ENCODE assay signal across 8 mouse cellular contexts in the genomic region with DNA sequence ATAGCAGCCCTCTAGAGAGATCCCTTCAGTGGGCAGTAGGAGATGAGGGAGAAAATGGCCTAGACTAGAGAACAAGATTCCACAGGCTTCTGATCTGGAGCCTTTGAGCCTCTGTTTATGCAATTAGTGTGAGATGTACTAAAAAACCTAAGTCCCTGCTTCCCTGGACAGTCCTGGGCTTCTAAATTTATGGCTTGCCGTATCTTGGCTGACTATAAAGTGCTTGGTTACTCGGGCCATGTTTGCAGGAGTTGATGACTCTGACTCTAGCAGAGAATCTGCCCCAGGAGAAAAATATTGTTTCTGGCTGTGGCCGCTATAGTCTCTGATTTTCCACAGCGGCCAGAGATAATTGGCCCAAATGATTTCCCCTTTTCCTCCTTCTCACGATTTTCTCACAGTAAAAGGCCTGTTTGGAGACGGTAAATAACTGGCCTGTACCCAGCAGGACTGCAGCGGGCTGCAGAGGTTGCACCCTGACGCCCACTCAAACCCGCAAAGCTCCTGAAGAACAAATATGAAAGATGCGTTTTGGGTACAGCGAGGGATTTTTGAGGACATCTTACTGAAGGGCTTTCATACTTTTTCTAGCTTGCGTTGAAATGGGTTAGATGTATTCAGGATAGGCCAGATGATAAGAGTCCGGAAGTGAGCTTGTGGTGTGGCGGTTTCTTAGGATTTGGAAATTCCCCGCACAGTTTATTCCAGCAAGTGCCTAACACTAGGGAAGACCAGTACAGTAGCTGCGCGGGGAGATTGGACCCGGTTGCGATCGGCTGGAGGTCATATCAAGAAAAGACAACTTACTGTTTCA. TPM values are rescaled to one million over a fixed set of nuclear protein-coding genes. Genes with fewer than 3 reads are reported as not detected.
DNase-seq lines count a peak whose midpoint lies in the region; ATAC-seq and TF ChIP-seq lines count a peak whose summit lies in the region.

No protein-coding gene starts in this region.

- DNase-seq in gastrocnemius, adult 2 months = peak; percentile 28
- no peak for DNase-seq in gastrocnemius, postnatal 14 days
- DNase-seq in liver, embryonic 13.5 days = no peak
- DNase-seq in testis, postnatal 10 days (ENCODE audit: low spot score) = peak; percentile 49
- no peak for DNase-seq in urinary bladder, adult 18-20 months (ENCODE audit: low spot score in 2 of 2)
- DNase-seq in cerebellum, adult 18-20 months = no peak

- peak overlapping the region; percentile 73 for H3K27ac ChIP-seq in gastrocnemius, adult 2 months
- H3K27ac ChIP-seq in ES-Bruce4 (ENCODE audit: insufficient read depth, low read length) = no peak overlapping the region
- peak overlapping the region; percentile 53 for H3K27ac ChIP-seq in heart, embryonic 13.5 days (replicated peaks)
- H3K27ac ChIP-seq in liver, embryonic 13.5 days = no peak overlapping the region

- H3K9me3 ChIP-seq in ES-Bruce4 (replicated peaks; ENCODE audit: control insufficient read depth, insufficient read depth, low read length, poor library complexity, severe bottlenecking) = no peaks in the 10 kb centered on the region
- H3K9me3 ChIP-seq in heart, embryonic 13.5 days = no peaks in the 10 kb centered on the region
- no peaks in the 10 kb centered on the region for H3K9me3 ChIP-seq in liver, embryonic 13.5 days (replicated peaks)

- H3K36me3 ChIP-seq in ES-Bruce4 (ENCODE audit: control insufficient read depth, insufficient read depth, low read length, poor library complexity, severe bottlenecking) = no peaks in the 10 kb centered on the region
- H3K36me3 ChIP-seq in heart, embryonic 13.5 days = no peaks in the 10 kb centered on the region
- no peaks in the 10 kb centered on the region for H3K36me3 ChIP-seq in liver, embryonic 13.5 days

- no peaks in the 10 kb centered on the region for H3K4me1 ChIP-seq in ES-Bruce4 (ENCODE audit: control insufficient read depth, insufficient read depth, low read length)
- no peaks in the 10 kb centered on the region for H3K4me1 ChIP-seq in heart, embryonic 13.5 days
- no peaks in the 10 kb centered on the region for H3K4me1 ChIP-seq in liver, embryonic 13.5 days (replicated peaks)

- TF ChIP-seq POLR2A in ES-Bruce4 (IDR thresholded peaks at IDR 0.05; ENCODE audit: insufficient read depth, low read length) = no peak

- ATAC-seq in heart, embryonic 13.5 days (ENCODE audit: extremely low read depth, insufficient number of reproducible peaks, low FRiP score, low TSS enrichment) = no peak
- ATAC-seq in liver, embryonic 13.5 days (ENCODE audit: low read depth) = no peak

- WGBS in heart, embryonic 13.5 days = 45% methylated on average over 20 of the region's 20 CpGs
- WGBS in liver, embryonic 13.5 days (ENCODE audit: insufficient replicate concordance) = 50% methylated on average over 20 of the region's 20 CpGs

- H3K4me2 ChIP-seq in heart, embryonic 13.5 days = peak overlapping the region; percentile 67
- H3K4me2 ChIP-seq in liver, embryonic 13.5 days = 0 out of 2 replicates have a peak overlapping the region, but pooled peaks have one; percentile 36

- no peak for TF ChIP-seq CTCF in gastrocnemius, adult 2 months (IDR thresholded peaks at IDR 0.05)
- TF ChIP-seq CTCF in ES-Bruce4 (IDR thresholded peaks at IDR 0.05; ENCODE audit: low read depth, low read length) = no peak

- peak overlapping the region; percentile 58 for H3K9ac ChIP-seq in ES-Bruce4 (ENCODE audit: low read depth, poor library complexity, severe bottlenecking)
- peak overlapping the region; percentile 60; the same call in 1 of the 2 replicates for H3K9ac ChIP-seq in heart, embryonic 13.5 days
- no peak overlapping the region for H3K9ac ChIP-seq in liver, embryonic 13.5 days

- intact Hi-C loops in gastrocnemius, adult 2 months (cut with DNase I) = loop anchor here (1.0 to 5.0 kb wide), 4 partner anchors 72 to 180 kb away; no protein-coding TSS in a partner anchor
- intact Hi-C loops in gastrocnemius, postnatal 14 days (cut with DNase I; ENCODE audit: low total_unique reads) = loop anchor here (2.0 to 5.0 kb wide), 3 partner anchors 132 to 183 kb away; no protein-coding TSS in a partner anchor

- H3K27me3 ChIP-seq in ES-Bruce4 (ENCODE audit: control insufficient read depth, insufficient read depth, low read length, poor library complexity, severe bottlenecking) = peaks cover 2% of the 10 kb centered on the region; the same call in 1 of the 2 replicates
- H3K27me3 ChIP-seq in heart, embryonic 13.5 days (replicated peaks) = 0 out of 2 replicates have a peak, but pooled peaks cover 6% of the 10 kb centered on the region
- H3K27me3 ChIP-seq in liver, embryonic 13.5 days = no peaks in the 10 kb centered on the region

- TF ChIP-seq EP300 in ES-Bruce4 (IDR thresholded peaks at IDR 0.05; ENCODE audit: insufficient read depth, low read depth, low read length) = no peak

- peak overlapping the region; percentile 64 for H3K4me3 ChIP-seq in gastrocnemius, adult 2 months
- peak overlapping the region; percentile 41 for H3K4me3 ChIP-seq in ES-Bruce4 (ENCODE audit: low read depth, low read length)
- peak overlapping the region; percentile 42 for H3K4me3 ChIP-seq in heart, embryonic 13.5 days
- no peak overlapping the region for H3K4me3 ChIP-seq in liver, embryonic 13.5 days (replicated peaks)

RNA-seq across cellular contexts. Expression of a gene that starts 18.1 kb away (rescaled TPM):
- total RNA-seq in gastrocnemius, adult 2 months (2021) = 1 to 10 TPM; 1.2 to 2.7 TPM
- total RNA-seq in gastrocnemius, postnatal 14 days (2021) = 1 to 10 TPM; 1.9 to 2.4 TPM
- 1.8 and 2.0 TPM in 2 replicates for polyA plus RNA-seq in ES-Bruce4 (2011; ENCODE audit: insufficient read depth, insufficient read length, low read depth, missing spikeins)
- 42.2 and 52.1 TPM in 2 replicates for polyA plus RNA-seq in heart, embryonic 13.5 days (2015; fragmentation: Nextera tagmentation; extraction: Ambion mirVana)
- 3.0 and 3.1 TPM in 2 replicates for polyA plus RNA-seq in liver, embryonic 13.5 days (2015; fragmentation: Nextera tagmentation; extraction: Ambion mirVana)

Comparison
In these comparisons a context has a peak if more than half of its experiments do, and no peak if none do; other contexts are left out.
1. DNase-seq: peak in gastrocnemius, adult 2 months (single experiment) and testis, postnatal 10 days (single experiment); none in gastrocnemius, postnatal 14 days (single experiment), liver, embryonic 13.5 days (single experiment), urinary bladder, adult 18-20 months (0 of 2) and cerebellum, adult 18-20 months (0 of 2).
2. H3K27ac ChIP-seq: peak in gastrocnemius, adult 2 months (single experiment) and heart, embryonic 13.5 days (single experiment); none in ES-Bruce4 (single experiment) and liver, embryonic 13.5 days (single experiment).
3. RNA of a gene that starts 18.1 kb away (polyA plus RNA-seq): 42.2 to 52.1 TPM in heart, embryonic 13.5 days; 3.0 to 3.1 TPM in liver, embryonic 13.5 days and 1.8 to 2.0 TPM in ES-Bruce4; every median in the first group is over 10 times any median in the second.